Mouse (Mus musculus): Measurements from ENCODE around the gene Adra2b. TPM values are rescaled to one million over a fixed set of nuclear protein-coding genes. Genes with fewer than 3 reads are reported as not detected.

Gene Adra2b
- polyA plus RNA-seq, 1 experiment from 2014 or later: 0.36 TPM

- Histone ChIP-seq H3K4me2 (replicated peaks; ENCODE audit: low read depth) (no peak overlapping the region), H3K9ac (ENCODE audit: low read length) (no peak overlapping the region), H3K36me3 (ENCODE audit: control insufficient read depth, insufficient read depth, low read length) (no peaks in the 10 kb centered on the region), H3K4me3 (ENCODE audit: low read depth, low read length) (no peak overlapping the region), H3K9me3 (ENCODE audit: control insufficient read depth, low read length) (no peaks in the 10 kb centered on the region), H3K4me1 (replicated peaks; ENCODE audit: control insufficient read depth, insufficient read depth) (no peaks in the 10 kb centered on the region), H3K27me3 (ENCODE audit: control insufficient read depth, insufficient read depth, low read length) (no peaks in the 10 kb centered on the region), H3K27ac (replicated peaks) (no peak overlapping the region)
- ATAC-seq (ENCODE audit: low FRiP score, low TSS enrichment): no peak
- WGBS: 46% methylated on average over 7 of the region's 7 CpGs
- no peak for DNase-seq (ENCODE audit: low spot score)
- TF ChIP-seq CTCF (IDR thresholded peaks at IDR 0.05; ENCODE audit: low read depth) (no peak), EP300 (optimal IDR thresholded peaks at IDR 0.05) (no peak)
Measured at GRCm38 (mm10) chr2:127378611-127378990, 15.6 kb downstream of the Adra2b start.

GRCm38 (mm10) chr2:127379250-127379649 is 16.2 kb downstream of the Adra2b start:
- Histone ChIP-seq H3K36me3 (ENCODE audit: control insufficient read depth, insufficient read depth, low read length) (no peaks in the 10 kb centered on the region), H3K4me2 (replicated peaks; ENCODE audit: low read depth) (no peak overlapping the region), H3K9me3 (ENCODE audit: control insufficient read depth, low read length) (no peaks in the 10 kb centered on the region), H3K9ac (ENCODE audit: low read length) (no peak overlapping the region), H3K27me3 (ENCODE audit: control insufficient read depth, insufficient read depth, low read length) (no peaks in the 10 kb centered on the region), H3K4me3 (ENCODE audit: low read depth, low read length) (no peak overlapping the region), H3K27ac (replicated peaks) (no peak overlapping the region), H3K4me1 (replicated peaks; ENCODE audit: control insufficient read depth, insufficient read depth) (no peaks in the 10 kb centered on the region)
- ATAC-seq (ENCODE audit: low FRiP score, low TSS enrichment) (no peak), DNase-seq (ENCODE audit: low spot score) (no peak)
- TF ChIP-seq CTCF (IDR thresholded peaks at IDR 0.05; ENCODE audit: low read depth) (no peak), EP300 (optimal IDR thresholded peaks at IDR 0.05) (no peak)
- WGBS: 62% methylated on average over 3 of the region's 3 CpGs

- no peak overlapping the region for H3K4me2 ChIP-seq (replicated peaks; ENCODE audit: low read depth)
- no peak for ATAC-seq (ENCODE audit: low FRiP score, low TSS enrichment)
- no peaks in the 10 kb centered on the region for H3K36me3 ChIP-seq (ENCODE audit: control insufficient read depth, insufficient read depth, low read length)
- H3K4me1 ChIP-seq (replicated peaks; ENCODE audit: control insufficient read depth, insufficient read depth): no peaks in the 10 kb centered on the region
- no peak for DNase-seq (ENCODE audit: low spot score)
- H3K4me3 ChIP-seq (ENCODE audit: low read depth, low read length): no peak overlapping the region
- no peak overlapping the region for H3K9ac ChIP-seq (ENCODE audit: low read length)
- 53% methylated on average over 7 of the region's 7 CpGs for WGBS
- H3K27ac ChIP-seq (replicated peaks): no peak overlapping the region
- H3K9me3 ChIP-seq (ENCODE audit: control insufficient read depth, low read length): no peaks in the 10 kb centered on the region
- H3K27me3 ChIP-seq (ENCODE audit: control insufficient read depth, insufficient read depth, low read length): no peaks in the 10 kb centered on the region
- TF ChIP-seq EP300 (optimal IDR thresholded peaks at IDR 0.05) (no peak), CTCF (IDR thresholded peaks at IDR 0.05; ENCODE audit: low read depth) (no peak)
Measured at GRCm38 (mm10) chr2:127383881-127384280, 20.9 kb downstream of the Adra2b start.

- ATAC-seq (ENCODE audit: low FRiP score, low TSS enrichment) (no peak), DNase-seq (ENCODE audit: low spot score) (no peak)
- H3K4me1 ChIP-seq (replicated peaks; ENCODE audit: control insufficient read depth, insufficient read depth): no peaks in the 10 kb centered on the region
- H3K9me3 ChIP-seq (ENCODE audit: control insufficient read depth, low read length): no peaks in the 10 kb centered on the region
- no peak overlapping the region for H3K27ac ChIP-seq (replicated peaks)
- TF ChIP-seq CTCF (IDR thresholded peaks at IDR 0.05; ENCODE audit: low read depth): no peak
- no peak for TF ChIP-seq EP300 (optimal IDR thresholded peaks at IDR 0.05)
- no peaks in the 10 kb centered on the region for H3K36me3 ChIP-seq (ENCODE audit: control insufficient read depth, insufficient read depth, low read length)
- no peak overlapping the region; the same call in 1 of the 2 replicates for H3K9ac ChIP-seq (ENCODE audit: low read length)
- no peak overlapping the region for H3K4me2 ChIP-seq (replicated peaks; ENCODE audit: low read depth)
- 50% methylated on average over 2 of the region's 2 CpGs for WGBS
- no peaks in the 10 kb centered on the region for H3K27me3 ChIP-seq (ENCODE audit: control insufficient read depth, insufficient read depth, low read length)
- no peak overlapping the region for H3K4me3 ChIP-seq (ENCODE audit: low read depth, low read length)
Measured at GRCm38 (mm10) chr2:127387521-127387920, 24.5 kb downstream of the Adra2b start.

GRCm38 (mm10) chr2:127390352-127390751 is 27.3 kb downstream of the Adra2b start:
- no peaks in the 10 kb centered on the region for H3K9me3 ChIP-seq (ENCODE audit: control insufficient read depth, low read length)
- H3K4me1 ChIP-seq (replicated peaks; ENCODE audit: control insufficient read depth, insufficient read depth): no peaks in the 10 kb centered on the region
- ATAC-seq (ENCODE audit: low FRiP score, low TSS enrichment) (no peak), DNase-seq (ENCODE audit: low spot score) (no peak)
- H3K27ac ChIP-seq (replicated peaks): no peak overlapping the region
- no peaks in the 10 kb centered on the region for H3K36me3 ChIP-seq (ENCODE audit: control insufficient read depth, insufficient read depth, low read length)
- no peak for TF ChIP-seq EP300 (optimal IDR thresholded peaks at IDR 0.05)
- TF ChIP-seq CTCF (IDR thresholded peaks at IDR 0.05; ENCODE audit: low read depth): no peak
- H3K4me2 ChIP-seq (replicated peaks; ENCODE audit: low read depth): no peak overlapping the region
- H3K4me3 ChIP-seq (ENCODE audit: low read depth, low read length): no peak overlapping the region
- WGBS: 56% methylated on average over 3 of the region's 3 CpGs
- no peaks in the 10 kb centered on the region for H3K27me3 ChIP-seq (ENCODE audit: control insufficient read depth, insufficient read depth, low read length)
- H3K9ac ChIP-seq (ENCODE audit: low read length): no peak overlapping the region

- 37% methylated on average over 4 of the region's 4 CpGs for WGBS
Measured at GRCm38 (mm10) chr2:127390846-127391245, 27.8 kb downstream of the Adra2b start.

More at GRCm38 (mm10) chr2:127390846-127391245, 27.8 kb downstream of the Adra2b start:
- no peak overlapping the region for H3K27ac ChIP-seq (replicated peaks)
- no peak for TF ChIP-seq CTCF (IDR thresholded peaks at IDR 0.05; ENCODE audit: low read depth)
- TF ChIP-seq EP300 (optimal IDR thresholded peaks at IDR 0.05): no peak
- no peaks in the 10 kb centered on the region for H3K9me3 ChIP-seq (ENCODE audit: control insufficient read depth, low read length)
- no peak for DNase-seq (ENCODE audit: low spot score)
- no peaks in the 10 kb centered on the region for H3K27me3 ChIP-seq (ENCODE audit: control insufficient read depth, insufficient read depth, low read length)
- no peak overlapping the region for H3K4me2 ChIP-seq (replicated peaks; ENCODE audit: low read depth)
- H3K4me1 ChIP-seq (replicated peaks; ENCODE audit: control insufficient read depth, insufficient read depth): no peaks in the 10 kb centered on the region
- no peaks in the 10 kb centered on the region for H3K36me3 ChIP-seq (ENCODE audit: control insufficient read depth, insufficient read depth, low read length)
- H3K9ac ChIP-seq (ENCODE audit: low read length): no peak overlapping the region
- H3K4me3 ChIP-seq (ENCODE audit: low read depth, low read length): no peak overlapping the region
- ATAC-seq (ENCODE audit: low FRiP score, low TSS enrichment): no peak
